Mouse (Mus musculus): Measurements from ENCODE around the gene Ppp3ca. TPM values are rescaled to one million over a fixed set of nuclear protein-coding genes. Genes with fewer than 3 reads are reported as not detected.
"Not testable (repeated sequence)": the region's sequence is repeated elsewhere in the genome, so short reads cannot be mapped to it uniquely, and the experiment has no call there.

Ppp3ca gene
- polyA plus RNA-seq, 1 experiment, result 97.9 TPM

GRCm38 (mm10) chr3:136684191-136684958 lies 14.5 kb downstream of the Ppp3ca start:
- H3K4me1 ChIP-seq (ENCODE audit: control insufficient read depth, insufficient read depth, low read length), result peaks cover 43% of the 10 kb centered on the region
- TF ChIP-seq CTCF (IDR thresholded peaks at IDR 0.05; ENCODE audit: low read depth, low read length) (no peak), POLR2A (IDR thresholded peaks at IDR 0.05; ENCODE audit: borderline replicate concordance, low read depth, low read length) (no peak)
- H3K27ac ChIP-seq (ENCODE audit: insufficient read depth, low read depth, low read length), result peak overlapping the region; percentile 9; the same call in 1 of the 2 replicates
- H3K4me3 ChIP-seq (ENCODE audit: insufficient read depth, low read length), result no peak overlapping the region

GRCm38 (mm10) chr3:136686429-136686828 lies 16.5 kb downstream of the Ppp3ca start:
- Histone ChIP-seq H3K4me3 (ENCODE audit: insufficient read depth, low read length) (no peak overlapping the region), H3K27ac (ENCODE audit: insufficient read depth, low read depth, low read length) (no peak overlapping the region), H3K4me1 (ENCODE audit: control insufficient read depth, insufficient read depth, low read length) (peaks cover 43% of the 10 kb centered on the region)
- TF ChIP-seq CTCF (IDR thresholded peaks at IDR 0.05; ENCODE audit: low read depth, low read length), result no peak
- no peak for TF ChIP-seq POLR2A (IDR thresholded peaks at IDR 0.05; ENCODE audit: borderline replicate concordance, low read depth, low read length)

DNA sequence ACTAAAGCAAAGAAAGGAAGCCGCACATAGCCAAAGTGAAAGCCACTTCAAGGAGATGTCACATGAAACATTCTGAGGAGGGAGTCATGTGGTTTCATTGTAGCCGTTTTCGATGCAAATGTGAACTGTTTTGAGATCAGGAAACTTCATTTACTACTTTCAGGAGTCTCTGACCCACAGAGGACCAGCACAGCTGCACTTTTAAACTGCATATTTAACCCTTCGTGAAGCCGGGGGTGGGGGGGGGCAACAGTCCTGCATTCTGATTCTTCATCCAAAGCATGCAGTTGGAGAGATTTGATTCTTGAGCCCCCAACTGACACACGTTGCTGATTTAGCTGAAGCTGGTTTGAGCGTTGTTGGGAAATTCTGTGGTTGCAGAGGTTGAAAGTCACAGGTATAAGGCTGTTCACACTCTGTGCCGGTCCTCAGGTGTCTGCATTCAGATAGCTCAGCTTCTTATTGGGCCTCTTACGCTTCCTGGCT lies 18.2 kb downstream of the Ppp3ca start:
- Histone ChIP-seq H3K4me3 (ENCODE audit: insufficient read depth, low read length) (peak overlapping the region; percentile 45), H3K4me1 (ENCODE audit: control insufficient read depth, insufficient read depth, low read length) (peaks cover 37% of the 10 kb centered on the region), H3K27ac (ENCODE audit: insufficient read depth, low read depth, low read length) (peak overlapping the region; percentile 73)
- no peak for TF ChIP-seq POLR2A (IDR thresholded peaks at IDR 0.05; ENCODE audit: borderline replicate concordance, low read depth, low read length)

DNA sequence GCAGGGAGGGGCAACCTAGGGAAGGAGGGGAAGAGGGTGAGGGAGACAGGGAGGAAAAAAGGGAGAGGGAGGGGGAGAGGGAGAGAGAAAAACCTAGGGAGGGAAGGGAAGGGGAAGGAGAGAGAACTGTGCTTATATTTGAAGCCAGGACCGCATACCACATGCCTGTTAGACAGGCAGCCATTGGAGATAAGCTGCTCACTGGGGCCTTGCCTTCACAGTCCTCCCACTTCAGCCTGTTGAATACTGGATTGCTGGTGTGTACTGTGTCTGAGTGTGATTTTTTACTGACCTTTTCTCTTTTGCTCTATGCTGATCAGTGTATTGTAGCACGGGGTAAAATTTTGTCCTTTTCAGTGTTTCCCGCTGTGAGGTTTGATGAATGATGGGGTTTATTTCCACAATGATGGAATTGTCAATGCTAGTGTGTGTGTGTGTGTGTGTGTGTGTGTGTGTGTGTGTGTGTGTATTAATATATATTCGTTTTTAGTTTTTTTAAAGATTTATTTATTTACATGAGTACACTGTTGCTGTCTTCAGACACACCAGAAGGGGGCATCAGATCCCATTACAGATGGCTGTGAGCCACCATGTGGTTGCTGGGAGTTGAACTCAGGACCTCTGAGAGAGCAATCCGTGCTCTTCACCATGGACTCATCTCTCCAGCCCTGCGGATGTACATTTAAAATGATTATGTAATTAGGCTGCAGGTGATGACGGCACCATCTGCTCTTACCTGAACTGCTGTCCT lies 20.0 kb downstream of the Ppp3ca start:
- TF ChIP-seq CTCF (IDR thresholded peaks at IDR 0.05; ENCODE audit: low read depth, low read length) (no peak), POLR2A (IDR thresholded peaks at IDR 0.05; ENCODE audit: borderline replicate concordance, low read depth, low read length) (no peak)
- H3K27ac ChIP-seq (ENCODE audit: insufficient read depth, low read depth, low read length), result no peak overlapping the region
- peaks cover 26% of the 10 kb centered on the region for H3K4me1 ChIP-seq (ENCODE audit: control insufficient read depth, insufficient read depth, low read length)
- H3K4me3 ChIP-seq (ENCODE audit: insufficient read depth, low read length), result no peak overlapping the region

GRCm38 (mm10) chr3:136691984-136692383 lies 22.1 kb downstream of the Ppp3ca start:
- Histone ChIP-seq H3K27ac (ENCODE audit: insufficient read depth, low read depth, low read length) (no peak overlapping the region), H3K4me1 (ENCODE audit: control insufficient read depth, insufficient read depth, low read length) (peaks cover 22% of the 10 kb centered on the region), H3K4me3 (ENCODE audit: insufficient read depth, low read length) (no peak overlapping the region)
- no peak for TF ChIP-seq POLR2A (IDR thresholded peaks at IDR 0.05; ENCODE audit: borderline replicate concordance, low read depth, low read length)
- TF ChIP-seq CTCF (IDR thresholded peaks at IDR 0.05; ENCODE audit: low read depth, low read length), result no peak

- TF ChIP-seq CTCF (IDR thresholded peaks at IDR 0.05; ENCODE audit: low read depth, low read length) (no peak), POLR2A (IDR thresholded peaks at IDR 0.05; ENCODE audit: borderline replicate concordance, low read depth, low read length) (no peak)
- no peak overlapping the region for H3K4me3 ChIP-seq (ENCODE audit: insufficient read depth, low read length)
- no peak overlapping the region for H3K27ac ChIP-seq (ENCODE audit: insufficient read depth, low read depth, low read length)
- H3K4me1 ChIP-seq (ENCODE audit: control insufficient read depth, insufficient read depth, low read length), result peaks cover 25% of the 10 kb centered on the region
These were observed 23.6 kb downstream of the Ppp3ca start for GRCm38 (mm10) chr3:136693547-136693946.

DNA sequence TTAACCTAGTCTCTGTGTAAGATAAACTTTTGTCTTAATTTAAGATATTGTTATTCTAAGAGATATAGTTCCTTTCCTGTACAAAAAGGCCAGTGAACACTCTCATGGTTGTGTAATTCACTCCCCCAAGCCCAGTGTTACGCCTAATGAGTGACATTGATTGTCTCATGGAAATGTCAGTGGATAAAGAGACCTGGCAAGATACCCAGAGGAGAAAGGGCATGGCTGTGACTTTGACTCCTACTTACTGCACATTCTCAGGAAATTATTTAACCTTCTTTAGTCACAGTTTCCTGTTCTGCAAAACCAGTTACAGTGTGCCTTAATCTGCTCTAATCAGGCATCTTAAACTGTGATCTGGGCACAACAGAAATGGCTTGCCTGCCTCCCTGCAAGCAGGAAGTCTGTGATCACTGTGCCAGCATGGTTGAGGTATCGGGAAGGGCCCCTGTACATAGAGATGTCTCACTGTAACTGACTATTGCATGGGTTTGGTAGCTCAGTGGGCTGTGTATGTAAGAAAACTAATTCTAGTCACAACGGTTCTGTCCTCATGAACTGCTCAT lies 27.8 kb downstream of the Ppp3ca start:
- peak overlapping the region; percentile 33 for H3K27ac ChIP-seq (ENCODE audit: insufficient read depth, low read depth, low read length)
- H3K4me1 ChIP-seq (ENCODE audit: control insufficient read depth, insufficient read depth, low read length), result peaks cover 37% of the 10 kb centered on the region
- H3K4me3 ChIP-seq (ENCODE audit: insufficient read depth, low read length), result no peak overlapping the region
- TF ChIP-seq CTCF (IDR thresholded peaks at IDR 0.05; ENCODE audit: low read depth, low read length), result no peak
- TF ChIP-seq POLR2A (IDR thresholded peaks at IDR 0.05; ENCODE audit: borderline replicate concordance, low read depth, low read length), result no peak

DNA sequence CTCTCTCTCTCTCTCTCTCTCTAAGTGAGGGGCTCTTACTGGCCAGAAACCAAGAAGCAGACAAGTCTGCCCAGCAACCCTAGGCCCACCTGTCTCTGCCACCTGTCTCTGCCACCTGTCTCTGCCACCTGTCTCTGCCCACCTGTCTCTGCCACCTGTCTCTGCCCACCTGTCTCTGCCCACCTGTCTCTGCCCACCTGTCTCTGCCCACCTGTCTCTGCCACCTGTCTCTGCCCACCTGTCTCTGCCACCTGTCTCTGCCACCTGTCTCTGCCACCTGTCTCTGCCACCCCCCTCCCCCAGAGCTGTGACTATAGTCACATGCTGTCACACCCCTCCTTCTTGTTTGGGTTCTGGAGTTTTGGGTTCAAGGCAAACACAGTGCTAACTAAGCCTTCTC lies 29.8 kb downstream of the Ppp3ca start:
- H3K4me3 ChIP-seq (ENCODE audit: insufficient read depth, low read length); H3K27ac ChIP-seq (ENCODE audit: insufficient read depth, low read depth, low read length): not testable (repeated sequence)
- peaks cover 46% of the 10 kb centered on the region for H3K4me1 ChIP-seq (ENCODE audit: control insufficient read depth, insufficient read depth, low read length)

DNA sequence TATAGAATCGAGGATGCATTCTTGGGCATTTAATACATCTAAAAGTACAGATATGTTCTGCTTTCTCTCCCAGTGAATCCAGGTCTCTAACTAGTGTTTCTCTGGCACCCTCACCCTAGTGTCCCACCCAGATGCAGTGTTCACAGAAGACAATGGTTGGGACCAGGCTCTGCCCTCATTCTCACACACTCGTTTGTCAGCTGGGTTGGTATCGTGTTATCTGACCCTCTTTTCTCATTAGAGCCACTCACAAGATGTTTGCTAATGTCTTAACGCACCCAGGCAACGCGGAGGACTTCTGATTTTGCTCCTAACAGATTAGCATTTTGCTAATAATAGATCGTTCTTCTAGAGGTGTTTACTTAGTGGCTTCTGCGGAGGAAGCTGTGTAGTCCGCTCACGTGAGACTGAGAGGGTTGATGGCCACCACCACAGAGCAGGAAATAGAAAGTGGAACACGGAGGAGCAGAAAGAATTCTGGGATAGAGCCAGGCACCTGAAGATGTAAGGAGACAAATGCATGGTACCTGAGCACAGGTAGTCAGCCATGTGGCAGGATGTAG lies 30.6 kb downstream of the Ppp3ca start:
- Histone ChIP-seq H3K27ac (ENCODE audit: insufficient read depth, low read depth, low read length) (no peak overlapping the region), H3K4me1 (ENCODE audit: control insufficient read depth, insufficient read depth, low read length) (peaks cover 53% of the 10 kb centered on the region), H3K4me3 (ENCODE audit: insufficient read depth, low read length) (no peak overlapping the region)
- TF ChIP-seq CTCF (IDR thresholded peaks at IDR 0.05; ENCODE audit: low read depth, low read length) (no peak), POLR2A (IDR thresholded peaks at IDR 0.05; ENCODE audit: borderline replicate concordance, low read depth, low read length) (no peak)

Data from bone marrow macrophage, adult 2 months (primary cell).